Mouse (Mus musculus) layer of hippocampus, postnatal 10 days (tissue): Measurements from ENCODE around the gene Rhbdl2. TPM values are rescaled to one million over a fixed set of nuclear protein-coding genes. Genes with fewer than 3 reads are reported as not detected.

Experiments
- DNase-seq, 2 experiments: peaks; one replicate each; pipeline ENCODE4 v3.0.0; 2021; ENCODE audit warnings: low spot score in 2 of 2
- total RNA-seq, 2 experiments: library from RNA; stranded (reverse); gene quantifications; 2 replicates each; pipeline ENCODE4 v1.2.3; 2021

The Rhbdl2 gene
- total RNA-seq, 2 experiments from 2014 or later = 1.4 to 3.7 TPM

- no peak for DNase-seq
Observed at GRCm38 (mm10) chr4:123812525-123812924, 24.9 kb downstream of the Rhbdl2 start.

- no peak for DNase-seq
Observed at GRCm38 (mm10) chr4:123814030-123814501, 26.4 kb downstream of the Rhbdl2 start.

- peak; percentile 30 to 53 for DNase-seq
Observed at GRCm38 (mm10) chr4:123819093-123819610, 31.5 kb downstream of the Rhbdl2 start.

GRCm38 (mm10) chr4:123842126-123842525 lies 54.5 kb downstream of the Rhbdl2 start:
- DNase-seq = no peak

- DNase-seq = no peak
Observed at GRCm38 (mm10) chr4:123856888-123857287, 69.2 kb downstream of the Rhbdl2 start.

- DNase-seq = no peak
Observed at GRCm38 (mm10) chr4:123858090-123858489, 70.4 kb downstream of the Rhbdl2 start.

- DNase-seq = no peak
Observed at GRCm38 (mm10) chr4:123859379-123859778, 71.7 kb downstream of the Rhbdl2 start, which contains the start of gene 4933427I04Rik. Gene 4933427I04Rik, plus strand, starts transcription at chr4:123859679.

GRCm38 (mm10) chr4:123859803-123860202 lies 72.1 kb downstream of the Rhbdl2 start:
- DNase-seq = no peak

GRCm38 (mm10) chr4:123860621-123861020 lies 72.9 kb downstream of the Rhbdl2 start:
- no peak for DNase-seq

Other genes with a start within 250 kb of the Rhbdl2 start
- 100 to 1,000 TPM; 242 to 248 TPM for gene Macf1, start 103.5 kb upstream of the Rhbdl2 start, total RNA-seq
- gene Ndufs5, start 69.7 kb upstream of the Rhbdl2 start, total RNA-seq = 100 to 1,000 TPM; 174 to 175 TPM
- 10 to 100 TPM; 57.8 to 77.0 TPM for gene Akirin1, start 37.5 kb upstream of the Rhbdl2 start, total RNA-seq
- gene 4933427I04Rik, start 71.8 kb downstream of the Rhbdl2 start, total RNA-seq = not detected
- 10 to 100 TPM; 16.1 to 17.2 TPM for gene Mycbp, start 117.0 kb downstream of the Rhbdl2 start, total RNA-seq
- gene Rragc, start 129.6 kb downstream of the Rhbdl2 start, total RNA-seq = 10 to 100 TPM; 44.3 to 49.9 TPM
- gene 4930535I16Rik, start 130.1 kb downstream of the Rhbdl2 start, total RNA-seq = not detected